Mouse (Mus musculus): ENCODE measurements around the gene Glce. TPM values are rescaled to one million over a fixed set of nuclear protein-coding genes. Genes with fewer than 3 reads are reported as not detected.

Glce gene
- polyA plus RNA-seq (2012; rRNA removed) = 2.4 and 2.8 TPM in 2 replicates

DNA sequence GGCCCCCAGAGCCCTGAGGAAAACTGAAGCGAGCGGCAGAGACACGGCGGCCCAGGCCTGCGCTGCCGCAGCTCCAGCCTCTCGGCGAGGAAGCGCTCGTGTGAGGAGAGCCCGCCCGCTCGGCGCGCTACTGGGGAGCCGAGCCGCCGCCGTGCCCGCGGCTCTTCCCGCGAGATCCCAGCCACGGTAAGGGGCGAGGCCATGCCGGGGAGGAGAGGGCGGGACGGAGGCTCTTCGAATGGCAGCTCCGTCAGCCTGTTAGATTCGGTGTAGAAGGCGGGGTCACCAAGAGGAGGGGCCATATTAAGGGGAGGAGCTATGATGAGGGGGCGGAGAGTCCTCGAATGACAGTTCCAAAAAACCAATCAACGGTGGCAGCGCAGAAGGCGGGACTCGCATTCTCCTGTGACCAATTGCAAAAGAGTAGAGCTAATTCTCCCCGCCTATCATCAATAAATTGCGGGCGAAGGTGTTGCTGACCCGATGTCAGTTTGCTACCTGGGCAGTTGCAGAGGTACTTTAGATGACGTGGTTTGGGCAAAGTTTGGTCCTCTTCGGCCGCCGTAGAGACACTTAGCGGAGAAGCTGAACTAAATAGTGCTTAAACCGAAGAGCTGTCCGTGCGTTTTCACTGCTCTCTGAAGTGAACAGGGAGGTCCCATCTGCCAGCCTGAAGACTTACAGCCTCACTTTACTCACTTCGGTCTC, at the start of gene Glce:
Gene Glce (minus strand): TSS at position 148 of the 708 bp plus-strand sequence.

DNA sequence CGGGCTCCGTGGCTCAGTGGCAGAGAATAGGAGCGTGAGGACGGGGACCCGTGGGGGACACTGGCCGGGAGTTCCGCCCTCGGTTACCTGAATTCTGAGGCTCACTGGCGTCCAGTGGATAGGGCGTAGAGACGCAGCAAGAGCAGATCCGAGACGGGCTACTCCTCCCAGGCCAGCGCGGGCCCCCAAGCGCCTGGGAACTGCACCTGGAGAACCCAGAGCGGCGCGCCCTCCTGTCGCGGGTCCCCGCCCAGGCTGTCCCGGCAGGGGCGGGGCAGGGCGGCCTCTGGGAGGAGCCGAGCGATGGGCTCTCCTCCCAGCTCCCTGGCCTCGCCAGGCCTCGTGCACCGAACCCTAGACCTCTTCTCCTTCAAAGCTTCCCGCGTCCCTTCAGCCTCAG, 95.9 kb downstream of the Glce start, which contains the start of gene Paqr5:
Gene Paqr5 (minus strand): TSS at position 257 of the 400 bp plus-strand sequence.

Other genes with a start within 250 kb of the Glce start
- gene Rplp1, start 208.1 kb downstream of the Glce start, polyA plus RNA-seq (2012; rRNA removed) = 7,917 and 10,641 TPM in 2 replicates
- gene Kif23, start 175.9 kb downstream of the Glce start, polyA plus RNA-seq (2012; rRNA removed) = 1.7 and 5.1 TPM in 2 replicates
- gene Paqr5, start 95.8 kb downstream of the Glce start, polyA plus RNA-seq (2012; rRNA removed) = 71.2 and 151 TPM in 2 replicates
- 0.08 TPM in 1 of 2 replicates, not detected in the other for gene Spesp1, start 159.6 kb upstream of the Glce start, polyA plus RNA-seq (2012; rRNA removed)
- gene Anp32a, start 218.6 kb upstream of the Glce start, polyA plus RNA-seq (2012; rRNA removed) = 9.5 and 9.6 TPM in 2 replicates

Data from colon, adult 2 months (tissue).